Mouse (Mus musculus) heart, postnatal 0 days (tissue): ENCODE measurements around the gene Sf3a2.

Experiments
- CTCF ChIP-seq: IDR thresholded peaks from 2 replicates; pipeline ENCODE4 v1.5.1; 2016; ENCODE audit warnings: antibody characterized with exemption, control low read depth, low read depth
- EP300 ChIP-seq: IDR thresholded peaks from 2 replicates; pipeline ENCODE4 v1.6.1; 2016; ENCODE audit warnings: antibody characterized with exemption, low read depth

- TF ChIP-seq CTCF: no peak
- TF ChIP-seq EP300: no peak
Observed at GRCm38 (mm10) chr10:80824827-80825226, 26.8 kb downstream of the Sf3a2 start.
